Mouse (Mus musculus) hindbrain, embryonic 10.5 days (tissue): Measurements from ENCODE around the gene Agbl1. TPM values are rescaled to one million over a fixed set of nuclear protein-coding genes. Genes with fewer than 3 reads are reported as not detected.

ENCODE experiments used
- DNase-seq: peaks from one replicate; pipeline ENCODE4 v3.0.0-alpha.2; 2017; ENCODE audit warnings: low spot score
- H3K27ac ChIP-seq: fragments of 300-500 bp; sonication (generic); 2 replicates; pipeline ENCODE4 v1.5.1; 2016; ENCODE audit warnings: mild to moderate bottlenecking, moderate library complexity
- H3K27me3 ChIP-seq: fragments of 300-500 bp; sonication (generic); 2 replicates; pipeline ENCODE4 v1.6.1; 2016; ENCODE audit warnings: mild to moderate bottlenecking; ENCODE audit not compliant: poor library complexity, insufficient read depth, severe bottlenecking
- H3K36me3 ChIP-seq: fragments of 300-500 bp; sonication (generic); 2 replicates; pipeline ENCODE4 v1.6.1; 2016; ENCODE audit warnings: mild to moderate bottlenecking, moderate library complexity
- H3K4me1 ChIP-seq: fragments of 300-500 bp; sonication (generic); replicated peaks from 2 replicates; pipeline ENCODE4 v1.6.1; 2016; ENCODE audit warnings: mild to moderate bottlenecking
- H3K4me3 ChIP-seq: fragments of 300-500 bp; sonication (generic); 2 replicates; pipeline ENCODE4 v1.5.1; 2016; ENCODE audit warnings: mild to moderate bottlenecking, moderate library complexity
- H3K9me3 ChIP-seq: fragments of 300-500 bp; sonication (generic); 2 replicates; pipeline ENCODE4 v1.6.1; 2016; ENCODE audit warnings: mild to moderate bottlenecking, moderate library complexity
- WGBS: fragments of 180-500 bp; shearing (Covaris S2); methylation state at CpG from one replicate; pipeline ENCODE4 v1.1.7; 2016; 5-methylcytosine and 5-hydroxymethylcytosine counted together
- polyA plus RNA-seq: library from polyadenylated mRNA; unstranded; fragments of >200 nt; fragmentation: Nextera tagmentation; extraction: Ambion mirVana; gene quantifications from 2 replicates; pipeline ENCODE4 v1.2.1, GENCODE M21; 2016

Gene Agbl1
- polyA plus RNA-seq, 1 experiment from 2014 or later: 0.09 TPM

GRCm38 (mm10) chr7:76407930-76408557 lies 178.4 kb downstream of the Agbl1 start:
- Histone ChIP-seq H3K9me3 (no peaks in the 10 kb centered on the region), H3K4me1 (peaks cover 25% of the 10 kb centered on the region), H3K27me3 (peaks cover 49% of the 10 kb centered on the region), H3K36me3 (no peaks in the 10 kb centered on the region), H3K4me3 (no peak overlapping the region), H3K27ac (peak overlapping the region; percentile 51; the same call in 1 of the 2 replicates)
- peak; percentile 20 for DNase-seq
- WGBS: 34% methylated on average over 4 of the region's 4 CpGs

- Histone ChIP-seq H3K9me3 (no peaks in the 10 kb centered on the region), H3K27me3 (peaks cover 57% of the 10 kb centered on the region), H3K27ac (0 out of 2 replicates have a peak overlapping the region, but pooled peaks have one; percentile 60), H3K4me1 (peaks cover 25% of the 10 kb centered on the region), H3K4me3 (no peak overlapping the region), H3K36me3 (no peaks in the 10 kb centered on the region)
- WGBS: 36% methylated on average over 10 of the region's 10 CpGs
- DNase-seq: peak; percentile 47
Measured at GRCm38 (mm10) chr7:76409020-76409419, 179.3 kb downstream of the Agbl1 start.

- no peaks in the 10 kb centered on the region for H3K9me3 ChIP-seq
- no peaks in the 10 kb centered on the region for H3K36me3 ChIP-seq
- H3K27ac ChIP-seq: no peak overlapping the region
- no peak overlapping the region for H3K4me3 ChIP-seq
- DNase-seq: no peak
- 89% methylated on average over 9 of the region's 9 CpGs for WGBS
- peaks cover 49% of the 10 kb centered on the region for H3K27me3 ChIP-seq
- H3K4me1 ChIP-seq: peaks cover 40% of the 10 kb centered on the region
Measured at GRCm38 (mm10) chr7:76410403-76411180, 180.9 kb downstream of the Agbl1 start.

GRCm38 (mm10) chr7:76411933-76412587 lies 182.4 kb downstream of the Agbl1 start:
- peaks cover 53% of the 10 kb centered on the region for H3K4me1 ChIP-seq
- H3K9me3 ChIP-seq: no peaks in the 10 kb centered on the region
- WGBS: 72% methylated on average over 4 of the region's 4 CpGs
- H3K4me3 ChIP-seq: no peak overlapping the region
- no peak for DNase-seq
- H3K27me3 ChIP-seq: peaks cover 41% of the 10 kb centered on the region
- no peak overlapping the region for H3K27ac ChIP-seq
- no peaks in the 10 kb centered on the region for H3K36me3 ChIP-seq

GRCm38 (mm10) chr7:76416084-76416597 lies 186.5 kb downstream of the Agbl1 start:
- WGBS: 29% methylated on average over 3 of the region's 3 CpGs
- DNase-seq: no peak
- no peaks in the 10 kb centered on the region for H3K9me3 ChIP-seq

GRCm38 (mm10) chr7:76438581-76438980 lies 208.9 kb downstream of the Agbl1 start:
- no peak overlapping the region for H3K27ac ChIP-seq
- no peaks in the 10 kb centered on the region; the same call in 1 of the 2 replicates for H3K27me3 ChIP-seq
- peak; percentile 18 for DNase-seq
- H3K36me3 ChIP-seq: no peaks in the 10 kb centered on the region
- H3K9me3 ChIP-seq: no peaks in the 10 kb centered on the region
- peaks cover 12% of the 10 kb centered on the region; the same call in 1 of the 2 replicates for H3K4me1 ChIP-seq
- no peak overlapping the region for H3K4me3 ChIP-seq

More at GRCm38 (mm10) chr7:76416084-76416597, 186.5 kb downstream of the Agbl1 start:
- H3K36me3 ChIP-seq: no peaks in the 10 kb centered on the region
- H3K27ac ChIP-seq: no peak overlapping the region
- H3K4me1 ChIP-seq: peaks cover 44% of the 10 kb centered on the region
- peaks cover 32% of the 10 kb centered on the region for H3K27me3 ChIP-seq
- H3K4me3 ChIP-seq: no peak overlapping the region

GRCm38 (mm10) chr7:76438988-76439387 lies 209.3 kb downstream of the Agbl1 start:
- H3K27ac ChIP-seq: no peak overlapping the region
- no peak for DNase-seq
- WGBS: 59% methylated on average over 4 of the region's 4 CpGs
- no peaks in the 10 kb centered on the region for H3K9me3 ChIP-seq
- H3K4me1 ChIP-seq: peaks cover 12% of the 10 kb centered on the region; the same call in 1 of the 2 replicates
- H3K36me3 ChIP-seq: no peaks in the 10 kb centered on the region
- no peaks in the 10 kb centered on the region; the same call in 1 of the 2 replicates for H3K27me3 ChIP-seq
- H3K4me3 ChIP-seq: no peak overlapping the region

- no peak overlapping the region for H3K4me3 ChIP-seq
- peaks cover 17% of the 10 kb centered on the region for H3K4me1 ChIP-seq
- DNase-seq: no peak
- WGBS: 44% methylated on average over 5 of the region's 5 CpGs
- no peaks in the 10 kb centered on the region for H3K9me3 ChIP-seq
- H3K27ac ChIP-seq: no peak overlapping the region
- H3K36me3 ChIP-seq: no peaks in the 10 kb centered on the region
- H3K27me3 ChIP-seq: no peaks in the 10 kb centered on the region
Measured at GRCm38 (mm10) chr7:76462361-76463001, 232.8 kb downstream of the Agbl1 start.

GRCm38 (mm10) chr7:76466427-76466826 lies 236.7 kb downstream of the Agbl1 start:
- Histone ChIP-seq H3K27me3 (no peaks in the 10 kb centered on the region), H3K27ac (no peak overlapping the region), H3K9me3 (no peaks in the 10 kb centered on the region), H3K4me3 (no peak overlapping the region), H3K4me1 (peaks cover 17% of the 10 kb centered on the region), H3K36me3 (no peaks in the 10 kb centered on the region)
- WGBS: 83% methylated on average over 2 of the region's 2 CpGs
- no peak for DNase-seq

GRCm38 (mm10) chr7:76474233-76474632 lies 244.5 kb downstream of the Agbl1 start:
- 44% methylated on average over 6 of the region's 6 CpGs for WGBS
- no peaks in the 10 kb centered on the region for H3K36me3 ChIP-seq
- no peaks in the 10 kb centered on the region for H3K4me1 ChIP-seq
- H3K9me3 ChIP-seq: no peaks in the 10 kb centered on the region
- no peak overlapping the region for H3K4me3 ChIP-seq
- H3K27me3 ChIP-seq: no peaks in the 10 kb centered on the region
- H3K27ac ChIP-seq: no peak overlapping the region
- no peak for DNase-seq

- no peak overlapping the region for H3K27ac ChIP-seq
- 80% methylated on average over 2 of the region's 2 CpGs for WGBS
- no peaks in the 10 kb centered on the region for H3K36me3 ChIP-seq
- DNase-seq: no peak
- no peaks in the 10 kb centered on the region for H3K9me3 ChIP-seq
- H3K4me3 ChIP-seq: no peak overlapping the region
- no peaks in the 10 kb centered on the region for H3K4me1 ChIP-seq
- H3K27me3 ChIP-seq: no peaks in the 10 kb centered on the region
Measured at GRCm38 (mm10) chr7:76485546-76485945, 255.9 kb downstream of the Agbl1 start.

GRCm38 (mm10) chr7:76487519-76487918 lies 257.8 kb downstream of the Agbl1 start:
- H3K27me3 ChIP-seq: no peaks in the 10 kb centered on the region
- H3K36me3 ChIP-seq: no peaks in the 10 kb centered on the region
- 83% methylated on average over 5 of the region's 5 CpGs for WGBS
- no peak for DNase-seq
- no peak overlapping the region for H3K27ac ChIP-seq
- no peaks in the 10 kb centered on the region for H3K4me1 ChIP-seq
- H3K4me3 ChIP-seq: no peak overlapping the region
- no peaks in the 10 kb centered on the region for H3K9me3 ChIP-seq
